Mouse (Mus musculus): ENCODE measurements around the gene Tab1.
"Not testable (repeated sequence)": the region's sequence is repeated elsewhere in the genome, so short reads cannot be mapped to it uniquely, and the experiment has no call there.

Tab1 gene

GRCm38 (mm10) chr15:80101503-80101902 lies 31.4 kb upstream of the Tab1 start:
- in situ Hi-C loops (cut with MboI; ENCODE audit: unreplicated experiment in 2 of 2), result no loop called here

GRCm38 (mm10) chr15:80102495-80102894 lies 30.4 kb upstream of the Tab1 start:
- in situ Hi-C loops (cut with MboI; ENCODE audit: unreplicated experiment in 2 of 2), result no loop called here

- in situ Hi-C loops (cut with MboI; ENCODE audit: unreplicated experiment in 2 of 2), result no loop called here
These were observed 27.2 kb upstream of the Tab1 start for GRCm38 (mm10) chr15:80105490-80106410.

- in situ Hi-C loops (cut with MboI; ENCODE audit: unreplicated experiment in 2 of 2), result no loop called here
These were observed 25.8 kb upstream of the Tab1 start for GRCm38 (mm10) chr15:80107143-80107542.

- in situ Hi-C loops (cut with MboI; ENCODE audit: unreplicated experiment in 2 of 2), result no loop called here
These were observed 25.4 kb upstream of the Tab1 start for GRCm38 (mm10) chr15:80107575-80107974.

GRCm38 (mm10) chr15:80111436-80111835 lies 21.5 kb upstream of the Tab1 start:
- in situ Hi-C loops (cut with MboI; ENCODE audit: unreplicated experiment in 2 of 2), result loop anchor here in 1 of 2 experiments (10.0 kb wide), 1 partner anchor 103 kb away; no protein-coding TSS in a partner anchor

- in situ Hi-C loops (cut with MboI; ENCODE audit: unreplicated experiment in 2 of 2), result loop anchor here in 1 of 2 experiments (10.0 kb wide), 1 partner anchor 102 kb away; no protein-coding TSS in a partner anchor
These were observed 20.4 kb upstream of the Tab1 start for GRCm38 (mm10) chr15:80112499-80112898.

GRCm38 (mm10) chr15:80114414-80114813 lies 18.5 kb upstream of the Tab1 start:
- in situ Hi-C loops (cut with MboI; ENCODE audit: unreplicated experiment in 2 of 2), result loop anchor here in 1 of 2 experiments (10.0 kb wide), 1 partner anchor 100 kb away; no protein-coding TSS in a partner anchor

GRCm38 (mm10) chr15:80115256-80115655 lies 17.7 kb upstream of the Tab1 start:
- in situ Hi-C loops (cut with MboI; ENCODE audit: unreplicated experiment in 2 of 2), result loop anchor here in 1 of 2 experiments (10.0 kb wide), 1 partner anchor 100 kb away; no protein-coding TSS in a partner anchor

- in situ Hi-C loops (cut with MboI; ENCODE audit: unreplicated experiment in 2 of 2), result loop anchor here in 1 of 2 experiments (10.0 kb wide), 1 partner anchor 99 kb away; no protein-coding TSS in a partner anchor
These were observed 16.8 kb upstream of the Tab1 start for GRCm38 (mm10) chr15:80115866-80116794.

- in situ Hi-C loops (cut with MboI; ENCODE audit: unreplicated experiment in 2 of 2), result loop anchor here in 1 of 2 experiments (10.0 kb wide), 1 partner anchor 98 kb away; no protein-coding TSS in a partner anchor
These were observed 15.8 kb upstream of the Tab1 start for GRCm38 (mm10) chr15:80117154-80117553.

GRCm38 (mm10) chr15:80119076-80119475 lies 13.9 kb upstream of the Tab1 start:
- in situ Hi-C loops (cut with MboI; ENCODE audit: unreplicated experiment in 2 of 2), result loop anchor here in 1 of 2 experiments (10.0 kb wide), 1 partner anchor 96 kb away; no protein-coding TSS in a partner anchor

GRCm38 (mm10) chr15:80121721-80122325 lies 11.1 kb upstream of the Tab1 start:
- in situ Hi-C loops (cut with MboI; ENCODE audit: unreplicated experiment in 2 of 2), result no loop called here

GRCm38 (mm10) chr15:80122431-80122830 lies 10.5 kb upstream of the Tab1 start:
- in situ Hi-C loops (cut with MboI; ENCODE audit: unreplicated experiment in 2 of 2), result not testable (repeated sequence)

- in situ Hi-C loops (cut with MboI; ENCODE audit: unreplicated experiment in 2 of 2), result no loop called here
These were observed 8.3 kb upstream of the Tab1 start for GRCm38 (mm10) chr15:80124651-80125050.

- in situ Hi-C loops (cut with MboI; ENCODE audit: unreplicated experiment in 2 of 2), result no loop called here
These were observed 5.7 kb upstream of the Tab1 start for GRCm38 (mm10) chr15:80127191-80127590.

GRCm38 (mm10) chr15:80129982-80130381 lies 2.9 kb upstream of the Tab1 start:
- in situ Hi-C loops (cut with MboI; ENCODE audit: unreplicated experiment in 2 of 2), result no loop called here

- in situ Hi-C loops (cut with MboI; ENCODE audit: unreplicated experiment in 2 of 2), result no loop called here
These were observed 2.2 kb upstream of the Tab1 start for GRCm38 (mm10) chr15:80130689-80131088.

GRCm38 (mm10) chr15:80131421-80131820 lies 1.5 kb upstream of the Tab1 start:
- in situ Hi-C loops (cut with MboI; ENCODE audit: unreplicated experiment in 2 of 2), result no loop called here

- in situ Hi-C loops (cut with MboI; ENCODE audit: unreplicated experiment in 2 of 2), result no loop called here
These were observed 475 bp upstream of the Tab1 start for GRCm38 (mm10) chr15:80132452-80132851.

Measured in v-Abl transformed pro-B cells (cell line).